In genomic region chr12:72674820-72675219, GRCm38 (mm10) we compare ENCODE assay signal across 21 mouse cellular contexts. TPM values are rescaled to one million over a fixed set of nuclear protein-coding genes. Genes with fewer than 3 reads are reported as not detected.
DNase-seq lines count a peak whose midpoint lies in the region; ATAC-seq lines count a peak whose summit lies in the region.
"Had no signal": no experiment of that assay in that cellular context is flagged by ENCODE, and none has a peak within 500 bp of the region (broad histone marks: within the 10 kb centered on the region; RNA-seq: fewer than 3 reads in every experiment).

No protein-coding gene starts in this region.

- no peaks in the 10 kb centered on the region for H3K27me3 ChIP-seq in heart, embryonic 16.5 days (ENCODE audit: control insufficient read depth, insufficient read depth, low read length)
- H3K27me3 ChIP-seq in heart, embryonic 12.5 days (replicated peaks) = no peaks in the 10 kb centered on the region
- H3K27me3 ChIP-seq: embryonic facial prominence, embryonic 13.5 days; forebrain, embryonic 13.5 days; hindbrain, embryonic 15.5 days; liver, embryonic 12.5 days had no signal

- no peaks in the 10 kb centered on the region for H3K9me3 ChIP-seq in heart, embryonic 16.5 days (replicated peaks; ENCODE audit: control insufficient read depth, low read length)
- no peaks in the 10 kb centered on the region; the same call in 1 of the 2 replicates for H3K9me3 ChIP-seq in heart, embryonic 12.5 days (replicated peaks)
- H3K9me3 ChIP-seq: embryonic facial prominence, embryonic 13.5 days; forebrain, embryonic 13.5 days; G1E; hindbrain, embryonic 15.5 days; liver, embryonic 12.5 days; midbrain, embryonic 10.5 days had no signal

- peak; percentile 60 for DNase-seq in 3T3-L1 (ENCODE audit: low read depth, low spot score)
- DNase-seq in ES-CJ7 (ENCODE audit: low read depth, low spot score) = peak; percentile 17
- no peak for DNase-seq in B cell, adult 2 months
- no peak for DNase-seq in retina, postnatal 1 day
- DNase-seq: cerebellum, adult 9-11 months; gastrocnemius, postnatal 10 days; kidney, adult 9 months had no signal

- H3K9ac ChIP-seq in heart, embryonic 16.5 days (ENCODE audit: low read length) = no peak overlapping the region
- no peak overlapping the region for H3K9ac ChIP-seq in heart, embryonic 12.5 days
- H3K9ac ChIP-seq: embryonic facial prominence, embryonic 13.5 days; forebrain, embryonic 13.5 days; hindbrain, embryonic 15.5 days; liver, embryonic 12.5 days had no signal

- peak; percentile 28; the same call in 1 of the 2 replicates for ATAC-seq in heart, embryonic 16.5 days (replicated peaks; ENCODE audit: extremely low read depth, insufficient read depth, low FRiP score)
- no peak for ATAC-seq in heart, embryonic 12.5 days (ENCODE audit: insufficient number of reproducible peaks, low FRiP score)
- ATAC-seq in hematopoietic stem cell, adult 5-6 weeks (replicated peaks in 1 of 2; ENCODE audit: insufficient read depth in 1 of 2, low FRiP score in 2 of 2, low TSS enrichment in 1 of 2, low read depth in 1 of 2, poor library complexity in 2 of 2, severe bottlenecking in 2 of 2) = peak; percentile 41 to 78
- ATAC-seq: forebrain, embryonic 13.5 days; liver, embryonic 12.5 days had no signal

- H3K4me2 ChIP-seq in heart, embryonic 16.5 days (ENCODE audit: low read depth, low read length) = no peak overlapping the region
- H3K4me2 ChIP-seq in heart, embryonic 12.5 days = no peak overlapping the region; the same call in 1 of the 2 replicates
- H3K4me2 ChIP-seq: embryonic facial prominence, embryonic 13.5 days; forebrain, embryonic 13.5 days; hindbrain, embryonic 15.5 days; liver, embryonic 12.5 days had no signal

- 56% methylated on average over 2 of the region's 2 CpGs for WGBS in heart, embryonic 16.5 days
- WGBS in heart, embryonic 12.5 days = 69% methylated on average over 2 of the region's 2 CpGs

- H3K4me1 ChIP-seq in heart, embryonic 16.5 days (ENCODE audit: control insufficient read depth, insufficient read depth, low read length) = peaks cover 10% of the 10 kb centered on the region
- peaks cover 11% of the 10 kb centered on the region for H3K4me1 ChIP-seq in heart, embryonic 12.5 days (replicated peaks)
- H3K4me1 ChIP-seq: forebrain, embryonic 13.5 days; hindbrain, embryonic 15.5 days; midbrain, embryonic 10.5 days had no signal

- no peaks in the 10 kb centered on the region for H3K36me3 ChIP-seq in heart, embryonic 16.5 days (ENCODE audit: control insufficient read depth, insufficient read depth)
- no peaks in the 10 kb centered on the region for H3K36me3 ChIP-seq in heart, embryonic 12.5 days
- H3K36me3 ChIP-seq: embryonic facial prominence, embryonic 13.5 days; G1E; hindbrain, embryonic 15.5 days; liver, embryonic 12.5 days; midbrain, embryonic 10.5 days had no signal

- peak overlapping the region; percentile 68 for H3K27ac ChIP-seq in heart, embryonic 16.5 days (ENCODE audit: low read length)
- no peak overlapping the region; the same call in 1 of the 2 replicates for H3K27ac ChIP-seq in heart, embryonic 12.5 days (ENCODE audit: poor library complexity, severe bottlenecking)
- H3K27ac ChIP-seq: embryonic facial prominence, embryonic 13.5 days; forebrain, embryonic 13.5 days; hindbrain, embryonic 15.5 days; liver, embryonic 12.5 days; midbrain, embryonic 10.5 days; stomach, postnatal 0 days had no signal

- no peak overlapping the region for H3K4me3 ChIP-seq in heart, embryonic 16.5 days (ENCODE audit: low read length)
- H3K4me3 ChIP-seq in heart, embryonic 12.5 days = no peak overlapping the region
- H3K4me3 ChIP-seq: embryonic facial prominence, embryonic 13.5 days; forebrain, embryonic 13.5 days; hindbrain, embryonic 15.5 days; liver, embryonic 12.5 days; midbrain, embryonic 10.5 days had no signal

RNA-seq across cellular contexts. Expression of gene Dhrs7, which starts 10.1 kb away (rescaled TPM):
- 89.5 and 101 TPM in 2 replicates for polyA plus RNA-seq in heart, embryonic 16.5 days (2015; fragmentation: Nextera tagmentation; extraction: Ambion mirVana)
- 41.7 and 45.6 TPM in 2 replicates for polyA plus RNA-seq in heart, embryonic 12.5 days (2016; fragmentation: Nextera tagmentation; extraction: Ambion mirVana)
- total RNA-seq in hematopoietic stem cell, adult 5-6 weeks (2017) = 38.0 and 68.1 TPM in 2 replicates

RNA-seq across cellular contexts. Expression of gene Gm4756, which starts 25.4 kb away (rescaled TPM):
- not detected in 2 replicates for polyA plus RNA-seq in heart, embryonic 16.5 days (2015; fragmentation: Nextera tagmentation; extraction: Ambion mirVana)
- polyA plus RNA-seq in heart, embryonic 12.5 days (2016; fragmentation: Nextera tagmentation; extraction: Ambion mirVana) = not detected in 2 replicates
- not detected in 2 replicates for total RNA-seq in hematopoietic stem cell, adult 5-6 weeks (2017)
- total RNA-seq: gastrocnemius, postnatal 10 days; layer of hippocampus, adult 18-20 months; left cerebral cortex, postnatal 10 days had no signal
- polyA plus RNA-seq: embryonic facial prominence, embryonic 13.5 days; forebrain, embryonic 13.5 days; G1E; hindbrain, embryonic 15.5 days; liver, embryonic 12.5 days; midbrain, embryonic 10.5 days; small intestine, adult 2 months; stomach, postnatal 0 days; urinary bladder, adult 2 months had no signal

Comparison
In these comparisons a context has a peak if more than half of its experiments do, and no peak if none do; other contexts are left out.
1. DNase-seq: peak in 3T3-L1 (single experiment) and ES-CJ7 (single experiment); none in B cell, adult 2 months (0 of 2) and retina, postnatal 1 day (single experiment).